Mouse (Mus musculus) forebrain, embryonic 13.5 days (tissue): ENCODE measurements around the gene Rpl24. TPM values are rescaled to one million over a fixed set of nuclear protein-coding genes. Genes with fewer than 3 reads are reported as not detected.

ENCODE experiments used
- ATAC-seq: fragments of 200-750 bp; cut with Nextera tagmentation; 2 replicates; pipeline ENCODE4 v1.8.0; 2017
- H3K27ac ChIP-seq: fragments of 300-500 bp; sonication (generic); 2 replicates; pipeline ENCODE4 v1.5.1; 2015; ENCODE audit warnings: inconsistent platforms, mild to moderate bottlenecking, moderate library complexity
- H3K27me3 ChIP-seq: fragments of 300-500 bp; sonication (generic); 2 replicates; pipeline ENCODE4 v1.6.1; 2015; ENCODE audit warnings: mild to moderate bottlenecking, inconsistent platforms
- H3K36me3 ChIP-seq: fragments of 300-500 bp; sonication (generic); 2 replicates; pipeline ENCODE4 v1.6.1; 2015; ENCODE audit warnings: mild to moderate bottlenecking, inconsistent platforms; ENCODE audit not compliant: poor library complexity, severe bottlenecking
- H3K4me1 ChIP-seq: fragments of 300-500 bp; sonication (generic); 2 replicates; pipeline ENCODE4 v1.6.1; 2015; ENCODE audit warnings: inconsistent platforms
- H3K4me2 ChIP-seq: fragments of 300-500 bp; sonication (generic); 2 replicates; pipeline ENCODE4 v1.6.1; 2015; ENCODE audit warnings: inconsistent platforms, mild to moderate bottlenecking, moderate library complexity
- H3K4me3 ChIP-seq: fragments of 300-500 bp; sonication (generic); 2 replicates; pipeline ENCODE4 v1.5.1; 2015; ENCODE audit warnings: mild to moderate bottlenecking, inconsistent platforms
- H3K9ac ChIP-seq: fragments of 300-500 bp; sonication (generic); 2 replicates; pipeline ENCODE4 v1.6.1; 2015; ENCODE audit warnings: mild to moderate bottlenecking, inconsistent platforms
- H3K9me3 ChIP-seq: fragments of 300-500 bp; sonication (generic); replicated peaks from 2 replicates; pipeline ENCODE4 v1.6.1; 2016; ENCODE audit warnings: inconsistent platforms
- WGBS: fragments of 180-500 bp; shearing (Covaris S2); methylation state at CpG from one replicate; pipeline ENCODE4 v1.1.7; 2015; 5-methylcytosine and 5-hydroxymethylcytosine counted together
- polyA plus RNA-seq: library from polyadenylated mRNA; unstranded; fragments of >200 nt; fragmentation: Nextera tagmentation; extraction: Ambion mirVana; gene quantifications from 2 replicates; pipeline ENCODE4 v1.2.1, GENCODE M21; 2015

The Rpl24 gene
- polyA plus RNA-seq, 1 experiment from 2014 or later: 765 TPM

DNA sequence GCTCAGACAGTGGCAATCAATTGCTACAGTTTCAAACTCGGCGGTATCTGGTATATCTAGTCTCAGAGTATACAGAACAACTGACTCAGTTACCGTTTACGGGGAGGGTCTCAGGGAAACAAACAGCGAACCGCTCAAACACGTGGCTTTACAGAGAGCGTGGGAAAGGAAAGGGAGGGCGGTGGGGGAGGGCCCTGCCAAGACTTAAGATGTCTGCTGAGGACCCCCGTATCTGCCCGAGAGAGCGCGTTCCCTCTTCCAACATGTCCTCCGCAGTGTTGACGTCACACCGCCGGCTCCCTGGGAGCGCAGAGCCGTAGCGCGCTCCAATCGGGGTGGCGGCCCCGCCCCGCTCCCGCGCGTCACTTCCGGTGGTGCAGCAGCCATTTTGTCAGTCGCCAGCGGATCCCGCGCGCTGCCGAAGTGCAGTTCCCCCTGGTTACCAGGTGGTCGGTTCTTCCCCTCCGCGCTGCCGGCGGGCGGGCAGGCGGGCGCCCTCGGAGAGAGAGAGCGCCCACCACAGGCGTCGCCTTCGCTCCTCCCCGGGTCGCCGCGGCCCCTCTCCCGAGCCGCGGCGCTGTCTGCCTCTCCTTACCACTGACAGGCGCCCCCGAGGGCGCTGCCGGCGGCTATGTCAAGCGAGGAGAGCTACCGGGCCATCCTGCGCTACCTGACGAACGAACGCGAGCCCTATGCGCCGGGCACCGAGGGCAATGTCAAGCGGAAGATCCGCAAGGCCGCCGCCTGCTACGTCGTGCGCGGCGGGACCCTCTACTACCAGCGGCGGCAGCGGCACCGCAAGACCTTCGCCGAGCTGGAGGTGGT lies 7.6 kb downstream of the Rpl24 start, which contains the start of gene Zbtb11:
TSS of gene Zbtb11 (plus strand) at position 453 of the 825 bp plus-strand sequence.
- H3K9me3 ChIP-seq: no peaks in the 10 kb centered on the region
- peaks cover 49% of the 10 kb centered on the region for H3K36me3 ChIP-seq
- H3K4me1 ChIP-seq: peaks cover 39% of the 10 kb centered on the region
- peak within 1 kb of the TSS; percentile 83 for H3K4me2 ChIP-seq
- WGBS: under 1% methylated on average over 74 of the region's 86 CpGs
- H3K27me3 ChIP-seq: no peaks in the 10 kb centered on the region
- H3K27ac ChIP-seq: peak within 1 kb of the TSS; percentile 87
- H3K4me3 ChIP-seq: peak within 1 kb of the TSS; percentile 99
- H3K9ac ChIP-seq: peak within 1 kb of the TSS; percentile 92
- peak; percentile 99 for ATAC-seq

DNA sequence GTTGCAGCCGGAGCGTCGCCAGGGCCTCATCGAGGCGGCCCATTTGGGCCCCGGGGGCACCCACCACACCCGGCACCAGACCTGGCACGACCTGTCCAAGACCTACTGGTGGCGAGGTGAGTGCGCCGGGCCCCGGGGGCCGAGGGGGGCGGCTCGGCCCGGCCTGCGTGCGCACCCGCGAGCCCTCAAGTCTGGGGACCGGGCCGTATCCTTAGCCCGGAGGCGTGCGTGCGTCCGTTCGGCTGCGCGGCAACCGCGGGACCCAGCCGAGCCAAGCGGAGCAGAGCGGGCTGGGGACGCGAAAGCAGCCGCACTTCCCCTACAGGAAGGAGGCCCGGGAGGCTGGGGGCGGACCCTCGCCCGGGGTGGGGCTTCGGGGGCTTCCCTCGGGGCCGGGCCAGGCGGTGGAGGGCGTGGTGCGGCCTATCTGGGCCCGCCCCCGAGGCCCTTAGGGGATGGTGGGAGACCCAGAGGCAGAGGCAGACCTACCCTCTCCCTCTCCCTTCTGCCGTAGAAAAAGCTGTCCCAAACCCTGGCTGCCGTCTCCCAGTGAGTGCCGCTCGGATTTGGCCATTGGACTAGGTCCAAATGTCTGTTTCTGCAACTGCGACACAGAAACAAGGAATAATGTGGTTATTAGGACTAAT lies 8.3 kb downstream of the Rpl24 start:
- peak overlapping the region; percentile 87 for H3K27ac ChIP-seq
- H3K27me3 ChIP-seq: no peaks in the 10 kb centered on the region
- H3K9me3 ChIP-seq: no peaks in the 10 kb centered on the region
- H3K4me3 ChIP-seq: peak overlapping the region; percentile 99
- under 1% methylated on average over 55 of the region's 55 CpGs for WGBS
- H3K9ac ChIP-seq: peak overlapping the region; percentile 92
- H3K36me3 ChIP-seq: peaks cover 42% of the 10 kb centered on the region
- peaks cover 32% of the 10 kb centered on the region for H3K4me1 ChIP-seq
- ATAC-seq: peak; percentile 86
- H3K4me2 ChIP-seq: peak overlapping the region; percentile 83

DNA sequence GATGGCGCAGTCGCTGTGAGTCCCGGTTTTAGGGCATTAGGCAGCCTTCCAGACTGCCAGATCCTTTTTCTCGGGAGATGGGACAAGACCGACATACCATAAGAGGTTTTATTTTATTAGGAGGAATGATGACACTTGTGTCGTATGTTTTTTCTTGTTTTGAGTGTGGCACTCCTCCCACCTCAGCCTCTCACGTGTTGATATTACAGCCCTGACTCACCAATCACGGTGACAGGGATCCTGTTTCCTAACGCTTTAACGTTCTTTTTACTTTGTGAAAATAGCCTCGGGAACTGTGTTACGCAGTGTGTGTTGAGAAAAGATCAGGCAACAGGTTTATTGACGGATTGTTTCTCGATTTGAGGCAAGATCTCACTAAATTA lies 8.8 kb downstream of the Rpl24 start:
- peak overlapping the region; percentile 99 for H3K4me3 ChIP-seq
- peak overlapping the region; percentile 83 for H3K4me2 ChIP-seq
- peak overlapping the region; percentile 92 for H3K9ac ChIP-seq
- H3K9me3 ChIP-seq: no peaks in the 10 kb centered on the region
- peaks cover 28% of the 10 kb centered on the region for H3K4me1 ChIP-seq
- ATAC-seq: no peak
- peaks cover 37% of the 10 kb centered on the region for H3K36me3 ChIP-seq
- peak overlapping the region; percentile 87 for H3K27ac ChIP-seq
- WGBS: 9% methylated on average over 14 of the region's 14 CpGs
- no peaks in the 10 kb centered on the region for H3K27me3 ChIP-seq

DNA sequence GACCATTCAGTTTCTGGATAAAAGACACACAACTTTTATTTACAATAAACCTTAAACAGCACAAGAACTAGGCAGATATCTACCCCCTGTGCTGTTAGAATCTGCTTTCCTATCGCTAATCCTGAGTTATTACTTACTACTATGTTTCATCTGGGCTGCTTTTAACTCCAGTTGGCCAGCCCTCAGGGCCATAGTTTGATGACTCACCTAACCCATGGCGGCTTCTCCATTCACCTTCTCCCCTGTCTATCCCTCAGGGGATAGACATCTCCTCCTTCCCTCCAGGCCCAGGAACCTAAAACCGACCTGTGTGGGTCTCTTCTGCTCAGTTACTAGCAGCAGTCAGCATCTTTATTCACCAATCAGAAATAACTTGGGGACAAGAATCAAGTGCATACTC lies 19.9 kb downstream of the Rpl24 start:
- WGBS: 96% methylated on average over 3 of the region's 3 CpGs
- Histone ChIP-seq H3K27me3 (no peaks in the 10 kb centered on the region), H3K4me2 (no peak overlapping the region), H3K9ac (no peak overlapping the region), H3K27ac (no peak overlapping the region), H3K4me3 (no peak overlapping the region), H3K9me3 (no peaks in the 10 kb centered on the region), H3K36me3 (peaks cover 37% of the 10 kb centered on the region), H3K4me1 (no peaks in the 10 kb centered on the region)
- no peak for ATAC-seq

DNA sequence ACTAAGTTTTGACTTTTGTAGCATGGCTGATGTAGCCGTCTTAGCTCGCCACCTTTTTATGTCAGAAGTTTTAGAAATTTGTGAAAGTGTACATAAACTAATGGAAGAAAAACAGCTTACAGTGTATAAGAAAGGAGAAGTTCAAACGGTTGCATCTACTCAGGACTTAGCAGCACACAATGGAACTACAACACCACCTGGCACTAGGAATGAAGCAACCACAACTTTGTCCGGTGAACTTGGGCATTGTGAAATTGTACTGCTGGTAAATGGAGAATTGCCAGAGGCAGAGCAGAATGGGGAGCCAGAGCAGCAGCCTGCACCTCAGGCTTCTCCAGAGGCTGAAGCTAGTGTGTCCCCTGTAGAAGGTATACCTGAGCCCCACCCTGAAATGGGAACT lies 24.2 kb downstream of the Rpl24 start:
- Histone ChIP-seq H3K4me2 (no peak overlapping the region), H3K4me1 (no peaks in the 10 kb centered on the region), H3K27ac (no peak overlapping the region), H3K27me3 (no peaks in the 10 kb centered on the region), H3K4me3 (no peak overlapping the region), H3K36me3 (peaks cover 37% of the 10 kb centered on the region), H3K9ac (no peak overlapping the region), H3K9me3 (no peaks in the 10 kb centered on the region)
- 96% methylated on average over 4 of the region's 4 CpGs for WGBS
- no peak for ATAC-seq

DNA sequence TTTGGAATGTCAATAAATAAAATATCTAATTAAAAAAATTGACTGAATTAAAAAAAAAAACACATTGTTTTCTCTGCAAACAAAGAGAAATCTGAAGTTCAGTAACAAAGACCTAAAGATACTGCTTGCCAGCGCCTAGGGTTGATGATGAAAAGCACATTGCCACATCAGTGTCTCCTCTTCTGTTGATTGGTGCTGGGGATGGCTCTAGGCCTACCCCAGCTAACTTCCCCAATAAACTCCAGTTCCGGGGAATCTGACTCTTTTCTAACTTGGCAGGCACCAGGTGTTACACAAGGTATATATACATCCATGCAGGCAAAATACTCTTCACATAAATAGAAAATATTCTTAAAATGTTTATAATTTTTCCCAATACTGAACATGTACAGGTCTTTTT lies 28.2 kb downstream of the Rpl24 start:
- Histone ChIP-seq H3K4me2 (no peak overlapping the region), H3K27me3 (no peaks in the 10 kb centered on the region), H3K27ac (no peak overlapping the region), H3K9me3 (no peaks in the 10 kb centered on the region), H3K4me1 (no peaks in the 10 kb centered on the region), H3K36me3 (peaks cover 46% of the 10 kb centered on the region), H3K4me3 (no peak overlapping the region), H3K9ac (no peak overlapping the region)
- ATAC-seq: no peak
- WGBS: 94% methylated on average over 2 of the region's 2 CpGs

DNA sequence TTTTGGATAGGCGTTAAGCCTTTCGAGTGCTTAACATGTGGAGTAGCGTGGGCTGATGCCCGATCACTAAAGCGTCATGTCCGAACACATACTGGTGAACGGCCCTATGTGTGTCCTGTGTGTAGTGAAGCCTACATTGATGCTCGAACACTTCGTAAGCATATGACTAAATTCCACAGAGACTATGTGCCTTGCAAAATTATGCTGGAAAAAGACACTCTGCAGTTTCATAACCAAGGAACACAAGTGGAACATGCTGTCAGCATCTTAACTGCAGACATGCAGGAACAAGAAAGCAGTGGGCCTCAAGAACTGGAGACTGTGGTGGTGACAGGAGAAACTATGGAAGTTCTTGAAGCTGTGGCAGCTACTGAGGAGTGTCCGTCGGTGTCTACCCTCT lies 40.7 kb downstream of the Rpl24 start:
- ATAC-seq: no peak
- Histone ChIP-seq H3K4me3 (no peak overlapping the region), H3K27ac (no peak overlapping the region), H3K9ac (no peak overlapping the region), H3K9me3 (no peaks in the 10 kb centered on the region), H3K4me2 (no peak overlapping the region), H3K27me3 (no peaks in the 10 kb centered on the region), H3K36me3 (peaks cover 59% of the 10 kb centered on the region), H3K4me1 (no peaks in the 10 kb centered on the region)
- 94% methylated on average over 11 of the region's 11 CpGs for WGBS

DNA sequence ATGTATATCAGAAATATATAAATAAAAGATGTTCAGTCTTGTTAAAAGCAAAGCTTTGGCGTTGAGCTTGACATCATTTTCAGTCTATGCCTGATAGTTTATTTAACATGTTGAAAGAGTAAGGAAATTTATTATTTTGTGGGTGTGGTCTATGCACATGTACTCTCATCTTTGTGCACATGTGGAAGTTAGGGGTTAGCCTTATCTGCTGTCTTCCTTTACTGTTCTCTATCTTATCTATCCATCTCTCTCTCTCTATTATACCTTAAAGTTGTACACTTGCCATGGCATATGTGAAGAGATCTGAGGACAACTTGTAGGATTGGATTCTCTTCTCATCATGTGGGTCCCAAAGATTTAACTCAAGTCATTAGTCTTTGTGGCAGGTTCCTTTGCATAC lies 42.8 kb downstream of the Rpl24 start:
- Histone ChIP-seq H3K4me2 (no peak overlapping the region), H3K9ac (no peak overlapping the region), H3K27me3 (no peaks in the 10 kb centered on the region), H3K4me1 (no peaks in the 10 kb centered on the region), H3K27ac (no peak overlapping the region), H3K36me3 (peaks cover 59% of the 10 kb centered on the region), H3K4me3 (no peak overlapping the region), H3K9me3 (no peaks in the 10 kb centered on the region)
- WGBS: 95% methylated on average over 1 of the region's 1 CpGs
- ATAC-seq: no peak

DNA sequence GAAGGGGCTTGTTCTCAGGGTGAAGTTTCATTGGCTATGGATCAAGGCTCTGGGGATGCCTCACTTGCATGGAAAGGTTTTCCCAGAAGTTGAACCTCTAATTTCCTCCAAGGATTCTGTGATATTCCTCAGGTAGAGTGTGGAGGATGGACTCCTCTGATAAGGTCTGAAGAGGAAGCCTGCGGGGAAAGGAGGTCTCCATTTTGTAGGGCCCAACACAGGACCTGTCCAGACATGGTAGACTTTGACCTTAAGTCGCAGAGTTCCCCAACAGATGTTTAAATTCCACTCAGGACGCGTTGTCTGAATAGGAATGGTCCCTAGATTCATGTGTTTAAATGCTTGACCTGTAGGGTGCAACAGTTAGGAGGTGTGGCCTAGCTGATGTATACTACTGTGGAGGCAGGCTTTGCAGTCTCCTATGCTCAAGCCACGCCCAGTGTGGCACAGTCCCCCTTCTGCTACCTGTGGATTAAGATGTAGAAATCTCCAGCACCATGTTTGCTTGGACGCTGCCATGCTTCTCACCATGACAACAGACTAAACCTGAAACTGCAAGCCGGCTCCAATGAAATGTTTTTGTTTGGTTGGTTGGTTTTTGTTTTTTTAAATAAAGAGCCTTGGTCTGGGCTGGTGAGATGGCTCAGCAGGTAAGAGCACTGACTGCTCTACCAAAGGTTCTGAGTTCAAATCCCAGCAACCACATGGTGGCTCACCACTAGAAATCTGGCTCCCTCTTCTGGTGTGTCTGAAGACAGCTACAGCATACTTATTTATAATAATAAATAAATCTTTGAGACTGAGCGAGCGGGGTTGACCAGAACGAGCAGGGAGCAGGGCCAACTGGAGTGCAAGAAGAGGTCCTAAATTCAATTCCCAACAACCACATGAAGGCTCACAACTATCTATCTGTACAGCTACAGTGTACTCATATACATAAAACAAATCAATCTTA lies 47.0 kb downstream of the Rpl24 start:
- WGBS: 91% methylated on average over 10 of the region's 10 CpGs
- Histone ChIP-seq H3K4me1 (no peaks in the 10 kb centered on the region), H3K9ac (no peak overlapping the region), H3K36me3 (peaks cover 51% of the 10 kb centered on the region), H3K27me3 (no peaks in the 10 kb centered on the region), H3K27ac (no peak overlapping the region), H3K9me3 (no peaks in the 10 kb centered on the region), H3K4me3 (no peak overlapping the region), H3K4me2 (no peak overlapping the region)
- ATAC-seq: peak; percentile 48; the same call in 1 of the 2 replicates

DNA sequence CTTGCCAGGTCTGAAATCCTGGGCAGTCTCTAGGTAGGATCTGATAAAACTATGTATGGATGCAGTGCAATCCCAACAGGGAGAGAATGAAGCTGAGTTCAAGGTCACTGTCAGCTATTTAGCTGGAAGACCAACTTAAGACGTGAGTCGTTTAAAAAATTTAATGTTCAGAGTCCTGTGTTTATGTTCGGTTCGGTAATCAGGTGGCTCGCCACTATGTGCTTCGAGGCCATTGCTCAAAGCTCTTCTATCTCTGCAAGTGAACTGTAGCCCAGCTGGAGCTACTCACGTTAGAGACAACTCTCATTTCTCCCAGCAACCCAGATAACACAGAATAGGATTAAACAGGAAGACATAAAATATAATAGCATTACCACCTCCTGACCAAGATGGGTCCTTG lies 48.0 kb downstream of the Rpl24 start:
- Histone ChIP-seq H3K9ac (no peak overlapping the region), H3K36me3 (peaks cover 59% of the 10 kb centered on the region), H3K27ac (no peak overlapping the region), H3K4me2 (no peak overlapping the region), H3K4me1 (no peaks in the 10 kb centered on the region), H3K9me3 (no peaks in the 10 kb centered on the region), H3K27me3 (no peaks in the 10 kb centered on the region), H3K4me3 (no peak overlapping the region)
- no peak for ATAC-seq
- WGBS: 89% methylated on average over 7 of the region's 7 CpGs

DNA sequence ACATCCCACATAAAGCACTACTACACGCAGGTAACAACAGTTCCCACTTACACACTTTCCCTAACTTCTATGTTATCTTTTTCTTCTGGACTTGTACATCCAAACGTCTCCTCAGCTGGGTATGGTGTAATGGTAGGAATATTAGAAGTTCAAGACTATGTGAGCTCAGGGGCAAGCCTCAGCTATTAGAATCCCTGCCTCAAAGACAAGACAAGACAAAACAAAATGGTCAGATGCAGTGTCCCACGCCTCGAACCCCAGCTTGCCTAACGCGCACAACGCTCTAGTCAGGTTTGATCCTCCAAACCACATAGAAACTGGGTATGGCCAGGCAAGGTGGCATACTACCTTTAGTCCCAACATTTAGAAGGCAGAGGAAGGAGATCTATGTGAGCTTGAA lies 53.6 kb downstream of the Rpl24 start:
- Histone ChIP-seq H3K4me3 (no peak overlapping the region), H3K4me1 (no peaks in the 10 kb centered on the region), H3K9ac (no peak overlapping the region), H3K36me3 (peaks cover 54% of the 10 kb centered on the region), H3K9me3 (no peaks in the 10 kb centered on the region), H3K4me2 (no peak overlapping the region), H3K27me3 (no peaks in the 10 kb centered on the region), H3K27ac (no peak overlapping the region)
- 97% methylated on average over 7 of the region's 7 CpGs for WGBS
- ATAC-seq: no peak
